In the genomic region with DNA sequence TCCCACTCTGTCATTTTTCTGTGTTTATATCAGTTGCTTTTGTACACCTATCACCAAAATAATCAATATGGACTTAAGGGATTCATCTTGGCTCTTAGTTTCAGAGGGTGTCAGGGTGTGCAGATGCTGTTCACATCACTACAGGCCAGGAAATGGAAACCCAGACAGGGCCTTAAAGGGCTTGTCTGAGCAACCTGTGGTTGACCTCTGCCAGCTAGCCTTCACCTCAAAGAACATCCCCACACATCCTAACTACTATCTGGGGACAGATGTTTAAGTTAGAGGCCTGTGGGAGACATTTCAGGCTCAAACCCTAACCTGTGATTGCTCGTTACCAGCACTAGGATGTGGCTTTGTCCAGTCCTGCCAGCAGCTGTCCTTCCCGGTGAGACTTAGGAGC, we compare ENCODE assay signal across 30 mouse cellular contexts.
"Had no signal": no experiment of that assay in that cellular context is flagged by ENCODE, and none has a peak within 500 bp of the region (broad histone marks: within the 10 kb centered on the region; RNA-seq: fewer than 3 reads in every experiment).

No protein-coding gene starts in this region.

- H3K4me3 ChIP-seq: limb, embryonic 10.5 days; limb, embryonic 12.5 days; limb, embryonic 13.5 days; limb, embryonic 15.5 days; liver, embryonic 12.5 days; liver, embryonic 13.5 days; liver, embryonic 15.5 days; lung, embryonic 15.5 days; megakaryocyte, embryonic 14.5 days; midbrain, embryonic 10.5 days; midbrain, embryonic 12.5 days; midbrain, embryonic 13.5 days; midbrain, embryonic 15.5 days; myocyte; neural tube, embryonic 12.5 days had no signal

- H3K9me3 ChIP-seq: limb, embryonic 10.5 days; limb, embryonic 12.5 days; limb, embryonic 13.5 days; limb, embryonic 15.5 days; liver, embryonic 12.5 days; liver, embryonic 13.5 days; liver, embryonic 15.5 days; lung, embryonic 15.5 days; megakaryocyte, embryonic 14.5 days; midbrain, embryonic 10.5 days; midbrain, embryonic 12.5 days; midbrain, embryonic 13.5 days; midbrain, embryonic 15.5 days; neural tube, embryonic 12.5 days had no signal

- ATAC-seq: liver, embryonic 12.5 days; liver, postnatal 0 days; lung, postnatal 0 days; midbrain, embryonic 13.5 days; midbrain, embryonic 15.5 days; midbrain, embryonic 16.5 days had no signal

- H3K9ac ChIP-seq: limb, embryonic 12.5 days; limb, embryonic 13.5 days; limb, embryonic 15.5 days; liver, embryonic 12.5 days; liver, embryonic 13.5 days; liver, embryonic 14.5 days; liver, embryonic 15.5 days; liver, postnatal 0 days; lung, embryonic 14.5 days; lung, embryonic 15.5 days; midbrain, embryonic 12.5 days; midbrain, embryonic 13.5 days; midbrain, embryonic 15.5 days; neural tube, embryonic 12.5 days had no signal

- H3K27ac ChIP-seq: limb, embryonic 10.5 days; limb, embryonic 12.5 days; limb, embryonic 13.5 days; limb, embryonic 15.5 days; liver, embryonic 12.5 days; liver, embryonic 13.5 days; liver, embryonic 14.5 days; liver, embryonic 15.5 days; lung, embryonic 15.5 days; macrophage; midbrain, embryonic 10.5 days; midbrain, embryonic 12.5 days; midbrain, embryonic 13.5 days; midbrain, embryonic 15.5 days; neural tube, embryonic 12.5 days had no signal

- DNase-seq: left cerebral cortex, postnatal 4 days; liver; liver, embryonic 13.5 days; liver, postnatal 0 days; lung, adult 18-20 months; lung, adult 2 months; lung, embryonic 14.5 days; lung, postnatal 14 days; lung, postnatal 36 days; midbrain, embryonic 14.5 days had no signal

- H3K4me2 ChIP-seq: limb, embryonic 12.5 days; limb, embryonic 13.5 days; limb, embryonic 15.5 days; liver, embryonic 11.5 days; liver, embryonic 12.5 days; liver, embryonic 13.5 days; liver, embryonic 15.5 days; lung, embryonic 14.5 days; lung, embryonic 15.5 days; midbrain, embryonic 11.5 days; midbrain, embryonic 12.5 days; midbrain, embryonic 13.5 days; midbrain, embryonic 15.5 days; neural tube, embryonic 12.5 days had no signal

- H3K4me1 ChIP-seq: limb, embryonic 10.5 days; limb, embryonic 15.5 days; liver, embryonic 13.5 days; lung, embryonic 15.5 days; midbrain, embryonic 10.5 days; midbrain, embryonic 12.5 days; midbrain, embryonic 13.5 days; midbrain, embryonic 15.5 days had no signal

- H3K27me3 ChIP-seq: limb, embryonic 12.5 days; limb, embryonic 13.5 days; limb, embryonic 15.5 days; liver, embryonic 12.5 days; liver, embryonic 13.5 days; liver, embryonic 15.5 days; lung, embryonic 15.5 days; megakaryocyte, embryonic 14.5 days; midbrain, embryonic 12.5 days; midbrain, embryonic 13.5 days; midbrain, embryonic 15.5 days; neural tube, embryonic 12.5 days had no signal
